ENCODE assay signal across 23 mouse cellular contexts in the genomic region with DNA sequence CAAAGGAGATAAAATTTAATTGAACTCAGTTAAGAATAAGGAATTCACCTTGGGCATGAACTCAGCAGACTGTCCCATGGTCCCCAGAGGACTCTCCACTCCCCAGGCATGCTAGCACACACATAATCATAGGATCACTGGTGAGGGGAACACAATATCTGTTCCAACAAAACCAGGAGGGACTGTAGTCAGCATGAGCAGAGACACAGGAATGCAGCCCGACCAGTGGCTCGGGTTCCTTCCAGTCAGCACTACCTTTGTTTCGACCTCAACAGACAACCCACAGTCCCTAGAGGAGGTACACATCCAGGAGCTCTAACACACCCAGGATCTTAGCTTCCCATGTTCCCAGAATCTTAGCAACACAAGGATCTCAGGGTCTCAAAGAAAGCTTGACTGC.
DNase-seq lines count a peak whose midpoint lies in the region; ATAC-seq lines count a peak whose summit lies in the region.
"Had no signal": no experiment of that assay in that cellular context is flagged by ENCODE, and none has a peak within 500 bp of the region (broad histone marks: within the 10 kb centered on the region; RNA-seq: fewer than 3 reads in every experiment).

No protein-coding gene starts in this region.

- no peaks in the 10 kb centered on the region for H3K36me3 ChIP-seq in embryonic facial prominence, embryonic 10.5 days (replicated peaks)
- no peaks in the 10 kb centered on the region for H3K36me3 ChIP-seq in embryonic facial prominence, embryonic 12.5 days
- H3K36me3 ChIP-seq in intestine, embryonic 16.5 days (ENCODE audit: control insufficient read depth, insufficient read depth, low read length) = no peaks in the 10 kb centered on the region
- H3K36me3 ChIP-seq: embryonic facial prominence, embryonic 13.5 days; forebrain, embryonic 10.5 days; forebrain, embryonic 12.5 days had no signal

- no peak overlapping the region for H3K4me3 ChIP-seq in embryonic facial prominence, embryonic 10.5 days
- no peak overlapping the region for H3K4me3 ChIP-seq in embryonic facial prominence, embryonic 12.5 days
- H3K4me3 ChIP-seq in intestine, embryonic 16.5 days (ENCODE audit: low read length) = no peak overlapping the region
- H3K4me3 ChIP-seq: embryonic facial prominence, embryonic 13.5 days; erythroblast, embryonic 14.5 days; forebrain, embryonic 10.5 days; forebrain, embryonic 12.5 days had no signal

- peak; percentile 47; the same call in 1 of the 2 replicates for ATAC-seq in embryonic facial prominence, embryonic 12.5 days (ENCODE audit: insufficient number of reproducible peaks, insufficient read depth, low FRiP score, low TSS enrichment)
- ATAC-seq in intestine, embryonic 16.5 days = no peak
- ATAC-seq: activated CD4-positive, CD25-positive, alpha-beta regulatory T cell, adult 4 months; forebrain, embryonic 14.5 days; forebrain, embryonic 16.5 days had no signal

- WGBS in embryonic facial prominence, embryonic 10.5 days = 75% methylated on average over 3 of the region's 3 CpGs
- 68% methylated on average over 3 of the region's 3 CpGs for WGBS in embryonic facial prominence, embryonic 12.5 days
- WGBS in intestine, embryonic 16.5 days = 53% methylated on average over 3 of the region's 3 CpGs

- peak; percentile 50 for DNase-seq in urinary bladder, postnatal 14 days (ENCODE audit: low spot score)
- DNase-seq in urinary bladder, adult 2 months (ENCODE audit: low spot score) = no peak
- peak; percentile 1 for DNase-seq in R1 (ENCODE audit: low read depth, low spot score)
- peak; percentile 8 for DNase-seq in embryonic facial prominence, embryonic 10.5 days (ENCODE audit: low spot score)
- no peak for DNase-seq in layer of hippocampus, postnatal 10 days (ENCODE audit: low spot score in 2 of 2)
- no peak for DNase-seq in left cerebral cortex, postnatal 10 days (ENCODE audit: extremely low spot score in 1 of 2, low spot score in 2 of 2)
- DNase-seq: adrenal gland, adult 8-10 months; adrenal gland, postnatal 14 days; adrenal gland, postnatal 36 days; cerebellum, adult 11-12 months; cerebellum, adult 2 months; cerebellum, adult 9-10 months; cerebellum, postnatal 10 days; cerebellum, postnatal 25 days had no signal

- no peak overlapping the region for H3K27ac ChIP-seq in embryonic facial prominence, embryonic 10.5 days (replicated peaks)
- no peak overlapping the region for H3K27ac ChIP-seq in embryonic facial prominence, embryonic 12.5 days
- H3K27ac ChIP-seq in intestine, embryonic 16.5 days (ENCODE audit: low read length) = no peak overlapping the region
- H3K27ac ChIP-seq: embryonic facial prominence, embryonic 13.5 days; forebrain, embryonic 10.5 days; forebrain, embryonic 12.5 days had no signal

- no peak overlapping the region for H3K4me2 ChIP-seq in embryonic facial prominence, embryonic 12.5 days (replicated peaks)
- H3K4me2 ChIP-seq in intestine, embryonic 16.5 days (ENCODE audit: low read depth, low read length) = no peak overlapping the region
- H3K4me2 ChIP-seq: embryonic facial prominence, embryonic 13.5 days; forebrain, embryonic 12.5 days had no signal

- peaks cover under 1% of the 10 kb centered on the region; the same call in 1 of the 2 replicates for H3K9me3 ChIP-seq in embryonic facial prominence, embryonic 10.5 days
- no peaks in the 10 kb centered on the region for H3K9me3 ChIP-seq in embryonic facial prominence, embryonic 12.5 days
- H3K9me3 ChIP-seq in intestine, embryonic 16.5 days (ENCODE audit: control insufficient read depth, low read length) = no peaks in the 10 kb centered on the region
- H3K9me3 ChIP-seq: embryonic facial prominence, embryonic 13.5 days; forebrain, embryonic 10.5 days; forebrain, embryonic 12.5 days had no signal

- H3K9ac ChIP-seq in embryonic facial prominence, embryonic 12.5 days = no peak overlapping the region
- no peak overlapping the region for H3K9ac ChIP-seq in intestine, embryonic 16.5 days (ENCODE audit: low read depth, low read length)
- H3K9ac ChIP-seq: embryonic facial prominence, embryonic 13.5 days; forebrain, embryonic 12.5 days had no signal

- no peaks in the 10 kb centered on the region for H3K4me1 ChIP-seq in embryonic facial prominence, embryonic 10.5 days
- no peaks in the 10 kb centered on the region for H3K4me1 ChIP-seq in embryonic facial prominence, embryonic 12.5 days
- no peaks in the 10 kb centered on the region for H3K4me1 ChIP-seq in intestine, embryonic 16.5 days (ENCODE audit: control insufficient read depth, insufficient read depth, low read length)
- H3K4me1 ChIP-seq: embryonic facial prominence, embryonic 13.5 days; forebrain, embryonic 10.5 days; forebrain, embryonic 12.5 days had no signal

- no peaks in the 10 kb centered on the region for H3K27me3 ChIP-seq in embryonic facial prominence, embryonic 10.5 days (replicated peaks; ENCODE audit: low read depth, poor library complexity, severe bottlenecking)
- no peaks in the 10 kb centered on the region for H3K27me3 ChIP-seq in embryonic facial prominence, embryonic 12.5 days
- no peaks in the 10 kb centered on the region for H3K27me3 ChIP-seq in intestine, embryonic 16.5 days (replicated peaks; ENCODE audit: control insufficient read depth, insufficient read depth, low read length)
- H3K27me3 ChIP-seq: embryonic facial prominence, embryonic 13.5 days; forebrain, embryonic 12.5 days had no signal

- intact Hi-C loops in left cerebral cortex, postnatal 10 days (cut with DNase I) = no loop called here

Comparison
In these comparisons a context has a peak if more than half of its experiments do, and no peak if none do; other contexts are left out.
1. DNase-seq: peak in urinary bladder, postnatal 14 days (single experiment), R1 (single experiment) and embryonic facial prominence, embryonic 10.5 days (single experiment); none in urinary bladder, adult 2 months (single experiment), layer of hippocampus, postnatal 10 days (0 of 2) and left cerebral cortex, postnatal 10 days (0 of 2).